Mouse (Mus musculus): ENCODE measurements around the gene Tmem88b. TPM values are rescaled to one million over a fixed set of nuclear protein-coding genes. Genes with fewer than 3 reads are reported as not detected.
A peak's percentile ranks its signal among the peaks of the same experiment; 100 is the strongest.

Tmem88b gene
- polyA plus RNA-seq, 1 experiment from 2014 or later: 0.32 TPM

DNA sequence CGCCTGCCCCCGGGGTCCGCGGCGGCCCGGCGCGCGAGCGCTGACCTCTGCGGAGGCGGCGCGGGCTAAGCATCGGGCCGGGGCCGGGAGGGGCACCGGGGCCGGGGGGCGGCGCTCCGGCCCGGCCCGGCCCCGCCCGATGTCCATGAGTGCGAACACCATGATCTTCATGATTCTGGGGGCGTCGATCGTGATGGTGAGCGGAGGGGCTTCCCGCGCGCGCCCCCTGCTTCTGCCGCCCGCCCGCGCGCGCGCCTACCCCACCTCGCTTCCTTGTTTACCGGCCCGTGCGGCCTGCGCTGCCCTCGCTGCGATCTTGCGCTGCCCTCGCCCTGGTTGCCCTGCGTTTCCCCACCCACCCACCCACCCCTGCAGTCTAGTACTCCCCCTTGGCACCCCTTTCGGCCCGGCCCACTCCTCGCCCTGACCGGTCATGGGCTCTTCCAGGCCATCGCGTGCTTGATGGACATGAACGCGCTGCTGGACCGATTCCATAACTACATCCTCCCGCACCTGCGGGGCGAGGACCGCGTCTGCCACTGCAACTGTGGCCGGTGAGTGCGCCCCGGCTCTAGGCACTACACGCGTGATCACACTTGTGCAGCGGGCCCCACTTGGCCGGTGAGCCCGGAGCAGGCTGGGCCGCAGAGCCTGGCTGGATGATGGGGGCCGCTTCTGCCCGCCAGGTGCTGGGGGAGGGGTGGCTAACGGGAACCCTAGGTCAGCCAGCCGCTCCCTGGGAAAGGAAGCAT is 50.5 kb downstream of the Tmem88b start:
- H3K36me3 ChIP-seq: peaks cover 41% of the 10 kb centered on the region
- ATAC-seq: peak; percentile 70
- 1% methylated on average over 76 of the region's 79 CpGs for WGBS (ENCODE audit: insufficient replicate concordance)

DNA sequence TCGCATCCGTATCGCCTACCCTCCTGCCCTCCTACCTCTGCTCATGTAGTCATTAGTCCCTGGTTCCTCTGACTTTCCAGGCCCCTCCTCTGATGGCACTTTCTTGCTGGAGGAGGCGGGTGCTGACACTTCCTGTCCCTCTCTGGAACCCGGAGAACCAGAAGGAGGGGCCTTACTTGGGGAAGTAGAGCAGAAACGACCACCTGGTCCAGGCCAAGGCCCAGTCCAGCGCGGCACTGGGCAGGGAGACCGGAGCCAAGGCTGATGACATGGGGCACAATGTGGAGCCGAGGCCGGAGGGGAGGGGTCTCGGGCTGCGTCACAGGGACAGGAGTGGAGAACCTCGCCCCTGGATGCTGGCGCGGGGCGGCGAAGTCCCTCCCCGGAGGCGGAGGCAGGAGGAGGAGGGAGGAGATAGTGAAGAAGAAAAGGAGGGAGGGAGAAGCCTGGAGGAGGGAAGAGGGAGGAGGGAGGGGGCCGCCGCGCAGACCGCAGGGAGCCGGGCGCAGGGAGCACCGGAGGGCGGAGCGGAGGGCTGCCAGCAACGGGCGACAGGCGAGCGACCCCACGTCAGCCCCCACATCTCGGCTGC is 51.2 kb downstream of the Tmem88b start, which contains the start of gene Tmem240:
TSS of gene Tmem240 (plus strand) at position 451 of the 592 bp plus-strand sequence.
- Histone ChIP-seq H3K27ac (peak within 1 kb of the TSS; percentile 70), H3K9ac (peak within 1 kb of the TSS; percentile 76), H3K4me2 (peak within 1 kb of the TSS; percentile 96), H3K9me3 (replicated peaks) (no peaks in the 10 kb centered on the region), H3K4me3 (peak within 1 kb of the TSS; percentile 78), H3K4me1 (peaks cover 40% of the 10 kb centered on the region), H3K36me3 (peaks cover 35% of the 10 kb centered on the region), H3K27me3 (replicated peaks) (no peaks in the 10 kb centered on the region)
- peak; percentile 89 for ATAC-seq
- WGBS (ENCODE audit: insufficient replicate concordance): 1% methylated on average over 35 of the region's 35 CpGs

More for the DNA sequence above, 50.5 kb downstream of the Tmem88b start:
- Histone ChIP-seq H3K27ac (peak overlapping the region; percentile 65), H3K4me3 (peak overlapping the region; percentile 78), H3K4me1 (peaks cover 40% of the 10 kb centered on the region), H3K27me3 (replicated peaks) (no peaks in the 10 kb centered on the region), H3K9me3 (replicated peaks) (no peaks in the 10 kb centered on the region), H3K9ac (peak overlapping the region; percentile 76), H3K4me2 (peak overlapping the region; percentile 96)

DNA sequence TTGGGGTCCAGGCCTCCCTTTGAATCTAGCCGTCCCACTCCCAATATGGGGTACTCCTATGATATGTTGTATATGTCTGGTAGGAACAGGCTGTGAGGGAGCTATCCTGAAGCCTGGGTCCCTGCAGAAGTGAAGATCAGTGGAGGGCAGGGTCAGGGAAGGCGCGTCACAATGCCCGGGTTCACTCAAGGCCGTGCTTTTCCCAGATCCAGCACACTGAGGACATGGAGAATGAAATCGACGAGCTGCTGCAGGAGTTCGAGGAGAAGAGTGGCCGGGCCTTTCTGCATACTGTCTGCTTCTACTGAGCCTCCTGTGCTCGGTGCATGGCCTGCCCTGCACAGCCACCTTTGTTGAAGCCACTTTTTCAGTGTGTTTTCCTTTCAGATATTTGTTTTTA is 52.4 kb downstream of the Tmem88b start:
- Histone ChIP-seq H3K9ac (no peak overlapping the region; the same call in 1 of the 2 replicates), H3K4me1 (peaks cover 37% of the 10 kb centered on the region), H3K36me3 (peaks cover 44% of the 10 kb centered on the region), H3K27me3 (replicated peaks) (no peaks in the 10 kb centered on the region), H3K4me2 (peak overlapping the region; percentile 96), H3K27ac (0 out of 2 replicates have a peak overlapping the region, but pooled peaks have one; percentile 70), H3K9me3 (replicated peaks) (no peaks in the 10 kb centered on the region), H3K4me3 (0 out of 2 replicates have a peak overlapping the region, but pooled peaks have one; percentile 78)
- ATAC-seq: no peak
- 87% methylated on average over 10 of the region's 10 CpGs for WGBS (ENCODE audit: insufficient replicate concordance)

Small RNAs within 50 kb of the gene (microRNA-seq; reads per million reads assigned to microRNA genes)
- not detected for gene Gm27743

Other genes starting within 250 kb of the Tmem88b start
- 75.9 and 78.0 TPM in 2 replicates for gene Nadk, start 223.5 kb downstream of the Tmem88b start, polyA plus RNA-seq (2016; fragmentation: Nextera tagmentation; extraction: Ambion mirVana)
- gene Slc35e2, start 184.5 kb downstream of the Tmem88b start, polyA plus RNA-seq (2016; fragmentation: Nextera tagmentation; extraction: Ambion mirVana): 7.1 and 7.3 TPM in 2 replicates
- 41.1 and 45.5 TPM in 2 replicates for gene Cdk11b, start 161.0 kb downstream of the Tmem88b start, polyA plus RNA-seq (2016; fragmentation: Nextera tagmentation; extraction: Ambion mirVana)
- not detected in 2 replicates for gene Gm10563, start 140.5 kb downstream of the Tmem88b start, polyA plus RNA-seq (2016; fragmentation: Nextera tagmentation; extraction: Ambion mirVana)
- 8.1 and 9.2 TPM in 2 replicates for gene Mmp23, start 132.5 kb downstream of the Tmem88b start, polyA plus RNA-seq (2016; fragmentation: Nextera tagmentation; extraction: Ambion mirVana)
- 7.2 and 7.4 TPM in 2 replicates for gene Mib2, start 116.7 kb downstream of the Tmem88b start, polyA plus RNA-seq (2016; fragmentation: Nextera tagmentation; extraction: Ambion mirVana)
- 1.9 and 2.0 TPM in 2 replicates for gene Fndc10, start 91.5 kb downstream of the Tmem88b start, polyA plus RNA-seq (2016; fragmentation: Nextera tagmentation; extraction: Ambion mirVana)
- gene Ssu72, start 81.1 kb downstream of the Tmem88b start, polyA plus RNA-seq (2016; fragmentation: Nextera tagmentation; extraction: Ambion mirVana): 80.8 and 91.2 TPM in 2 replicates
- gene Tmem240, start 51.1 kb downstream of the Tmem88b start, polyA plus RNA-seq (2016; fragmentation: Nextera tagmentation; extraction: Ambion mirVana): 0.17 and 0.24 TPM in 2 replicates
- gene Atad3a, start 24.8 kb downstream of the Tmem88b start, polyA plus RNA-seq (2016; fragmentation: Nextera tagmentation; extraction: Ambion mirVana): 101 and 110 TPM in 2 replicates
- gene Vwa1, start 11.2 kb downstream of the Tmem88b start, polyA plus RNA-seq (2016; fragmentation: Nextera tagmentation; extraction: Ambion mirVana): 0.49 and 0.73 TPM in 2 replicates
- gene Ankrd65, start 4.6 kb upstream of the Tmem88b start, polyA plus RNA-seq (2016; fragmentation: Nextera tagmentation; extraction: Ambion mirVana): not detected in 2 replicates
- gene Mrpl20, start 17.0 kb upstream of the Tmem88b start, polyA plus RNA-seq (2016; fragmentation: Nextera tagmentation; extraction: Ambion mirVana): 223 and 228 TPM in 2 replicates
- gene Ccnl2, start 26.6 kb upstream of the Tmem88b start, polyA plus RNA-seq (2016; fragmentation: Nextera tagmentation; extraction: Ambion mirVana): 98.8 and 101 TPM in 2 replicates
- gene Aurkaip1, start 45.4 kb upstream of the Tmem88b start, polyA plus RNA-seq (2016; fragmentation: Nextera tagmentation; extraction: Ambion mirVana): 146 and 153 TPM in 2 replicates
- 8.1 and 9.2 TPM in 2 replicates for gene Mxra8, start 53.8 kb upstream of the Tmem88b start, polyA plus RNA-seq (2016; fragmentation: Nextera tagmentation; extraction: Ambion mirVana)
- 10.7 and 12.1 TPM in 2 replicates for gene Dvl1, start 61.5 kb upstream of the Tmem88b start, polyA plus RNA-seq (2016; fragmentation: Nextera tagmentation; extraction: Ambion mirVana)
- gene Tas1r3, start 77.5 kb upstream of the Tmem88b start, polyA plus RNA-seq (2016; fragmentation: Nextera tagmentation; extraction: Ambion mirVana): 0.07 and 0.11 TPM in 2 replicates
- gene Cptp, start 83.6 kb upstream of the Tmem88b start, polyA plus RNA-seq (2016; fragmentation: Nextera tagmentation; extraction: Ambion mirVana): 10.3 and 10.8 TPM in 2 replicates
- 50.0 and 51.4 TPM in 2 replicates for gene Ints11, start 83.7 kb upstream of the Tmem88b start, polyA plus RNA-seq (2016; fragmentation: Nextera tagmentation; extraction: Ambion mirVana)
- 32.7 and 33.6 TPM in 2 replicates for gene Pusl1, start 105.9 kb upstream of the Tmem88b start, polyA plus RNA-seq (2016; fragmentation: Nextera tagmentation; extraction: Ambion mirVana)
- 13.4 and 13.6 TPM in 2 replicates for gene Acap3, start 105.9 kb upstream of the Tmem88b start, polyA plus RNA-seq (2016; fragmentation: Nextera tagmentation; extraction: Ambion mirVana)
- gene Ube2j2, start 158.0 kb upstream of the Tmem88b start, polyA plus RNA-seq (2016; fragmentation: Nextera tagmentation; extraction: Ambion mirVana): 106 and 111 TPM in 2 replicates
- 45.0 and 48.8 TPM in 2 replicates for gene C1qtnf12, start 176.4 kb upstream of the Tmem88b start, polyA plus RNA-seq (2016; fragmentation: Nextera tagmentation; extraction: Ambion mirVana)
- gene B3galt6, start 206.8 kb upstream of the Tmem88b start, polyA plus RNA-seq (2016; fragmentation: Nextera tagmentation; extraction: Ambion mirVana): 8.2 and 8.7 TPM in 2 replicates
- 93.4 and 93.9 TPM in 2 replicates for gene Sdf4, start 207.0 kb upstream of the Tmem88b start, polyA plus RNA-seq (2016; fragmentation: Nextera tagmentation; extraction: Ambion mirVana)
- 0.39 and 0.60 TPM in 2 replicates for gene Tnfrsf4, start 228.0 kb upstream of the Tmem88b start, polyA plus RNA-seq (2016; fragmentation: Nextera tagmentation; extraction: Ambion mirVana)
- 0.77 and 0.99 TPM in 2 replicates for gene Tnfrsf18, start 240.3 kb upstream of the Tmem88b start, polyA plus RNA-seq (2016; fragmentation: Nextera tagmentation; extraction: Ambion mirVana)

Data from liver, embryonic 12.5 days (tissue).